Mouse (Mus musculus): ENCODE results near the gene Ndufs7.
A peak's percentile ranks its signal among the peaks of the same experiment; 100 is the strongest.
"Not testable (repeated sequence)": the region's sequence is repeated elsewhere in the genome, so short reads cannot be mapped to it uniquely, and the experiment has no call there.

Gene Ndufs7

GRCm38 (mm10) chr10:80244791-80245399 lies 4.0 kb upstream of the Ndufs7 start:
- DNase-seq: peak; percentile 37

DNA sequence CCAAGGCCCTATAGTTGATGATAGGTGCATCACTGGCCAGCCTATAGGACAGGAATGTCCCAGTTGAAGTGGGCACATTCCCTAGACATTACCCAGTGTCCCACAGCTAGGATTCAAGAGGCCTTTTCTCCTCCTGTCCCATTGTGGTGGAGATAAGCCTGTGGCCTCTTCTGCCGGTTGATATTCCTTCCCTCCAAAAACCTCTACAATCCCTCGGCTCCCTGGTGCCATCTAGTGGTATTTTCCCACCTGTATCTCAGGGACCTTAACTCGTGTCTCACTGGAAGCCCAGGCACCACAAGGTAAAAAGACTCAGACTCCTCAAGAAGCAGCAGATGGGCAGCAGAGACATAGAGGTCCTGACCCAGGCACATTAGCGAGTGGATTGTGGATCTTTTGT lies 3.3 kb upstream of the Ndufs7 start:
- DNase-seq: peak; percentile 86

- no peak for DNase-seq
Observed at GRCm38 (mm10) chr10:80247849-80248248, 1.1 kb upstream of the Ndufs7 start.

DNA sequence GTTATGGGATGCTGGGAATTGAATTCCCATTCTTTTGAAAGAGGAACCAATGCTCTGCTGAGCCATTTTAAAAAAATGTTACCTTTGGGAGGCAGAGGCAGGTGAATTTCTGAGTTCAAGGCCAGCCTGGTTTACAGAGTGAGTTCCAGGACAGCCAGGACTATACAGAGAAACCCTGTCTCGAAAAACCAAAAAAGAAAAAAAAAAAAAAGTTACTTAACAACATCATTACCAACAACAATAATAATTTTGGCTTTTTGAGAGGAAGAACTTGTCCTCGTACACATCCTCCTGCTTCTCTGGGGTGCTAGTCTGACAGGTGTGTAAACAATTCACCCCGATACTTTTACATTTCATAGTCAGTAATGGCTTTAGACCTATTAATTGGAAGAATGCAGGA lies 484 bp upstream of the Ndufs7 start:
- DNase-seq: not testable (repeated sequence)

DNA sequence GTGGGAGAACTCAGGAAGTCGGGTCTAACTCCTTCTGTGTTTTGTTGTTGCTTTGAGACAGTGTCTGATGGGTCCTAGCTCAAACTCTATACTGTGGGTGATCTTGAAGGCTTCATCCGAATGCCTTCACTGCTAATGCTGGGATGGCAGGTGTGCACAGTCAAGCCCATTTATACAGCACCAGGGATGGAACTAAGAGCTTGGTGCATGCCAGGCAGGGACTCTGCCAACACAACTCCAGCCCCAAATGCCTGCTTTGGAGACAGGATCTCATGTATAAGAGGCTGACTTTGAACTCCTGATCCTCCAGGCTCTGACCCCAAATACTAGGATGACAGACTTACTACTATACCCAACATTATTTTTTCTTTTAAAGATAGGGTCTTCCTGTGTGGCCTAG lies 1.1 kb downstream of the Ndufs7 start:
- no peak for DNase-seq

DNA sequence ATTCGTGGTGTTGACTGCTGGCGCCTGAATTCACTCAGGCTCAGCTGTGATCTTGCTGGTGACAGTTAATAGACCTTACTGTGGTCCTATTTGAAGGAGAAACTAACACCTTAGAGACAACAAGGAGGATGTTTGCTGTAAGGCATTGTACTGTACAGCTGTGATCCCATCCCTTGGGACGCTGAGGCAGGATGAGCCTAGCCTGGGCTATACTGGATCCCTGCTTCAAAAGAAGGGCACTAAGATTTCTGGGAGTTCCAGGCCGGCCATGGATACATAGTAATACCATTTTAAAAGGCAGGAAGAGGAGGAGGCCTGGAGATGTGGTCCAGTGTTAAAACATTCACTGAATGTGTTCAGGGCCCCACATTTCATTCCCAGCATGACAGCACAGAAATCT lies 1.7 kb downstream of the Ndufs7 start:
- no peak for DNase-seq

DNA sequence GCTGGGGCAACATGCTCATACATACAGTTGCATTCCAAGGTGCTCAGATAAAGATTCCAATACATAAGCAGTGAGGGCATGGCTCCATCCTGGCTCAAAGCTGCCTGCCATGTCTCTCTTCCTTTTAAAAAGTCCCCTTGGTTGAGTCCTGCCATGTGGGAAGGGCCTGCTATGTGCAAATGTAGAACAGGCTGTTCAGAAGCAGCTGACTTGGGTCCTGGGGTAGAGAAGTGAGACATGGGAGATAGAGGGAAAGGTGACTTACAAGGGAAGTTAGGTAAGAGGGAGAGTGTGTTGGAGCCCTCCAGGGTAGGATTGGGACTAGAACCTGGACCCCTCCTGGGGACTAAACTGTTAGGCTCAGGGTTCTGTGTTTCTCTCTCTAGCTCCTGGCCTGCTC lies 3.1 kb downstream of the Ndufs7 start:
- no peak for DNase-seq

DNA sequence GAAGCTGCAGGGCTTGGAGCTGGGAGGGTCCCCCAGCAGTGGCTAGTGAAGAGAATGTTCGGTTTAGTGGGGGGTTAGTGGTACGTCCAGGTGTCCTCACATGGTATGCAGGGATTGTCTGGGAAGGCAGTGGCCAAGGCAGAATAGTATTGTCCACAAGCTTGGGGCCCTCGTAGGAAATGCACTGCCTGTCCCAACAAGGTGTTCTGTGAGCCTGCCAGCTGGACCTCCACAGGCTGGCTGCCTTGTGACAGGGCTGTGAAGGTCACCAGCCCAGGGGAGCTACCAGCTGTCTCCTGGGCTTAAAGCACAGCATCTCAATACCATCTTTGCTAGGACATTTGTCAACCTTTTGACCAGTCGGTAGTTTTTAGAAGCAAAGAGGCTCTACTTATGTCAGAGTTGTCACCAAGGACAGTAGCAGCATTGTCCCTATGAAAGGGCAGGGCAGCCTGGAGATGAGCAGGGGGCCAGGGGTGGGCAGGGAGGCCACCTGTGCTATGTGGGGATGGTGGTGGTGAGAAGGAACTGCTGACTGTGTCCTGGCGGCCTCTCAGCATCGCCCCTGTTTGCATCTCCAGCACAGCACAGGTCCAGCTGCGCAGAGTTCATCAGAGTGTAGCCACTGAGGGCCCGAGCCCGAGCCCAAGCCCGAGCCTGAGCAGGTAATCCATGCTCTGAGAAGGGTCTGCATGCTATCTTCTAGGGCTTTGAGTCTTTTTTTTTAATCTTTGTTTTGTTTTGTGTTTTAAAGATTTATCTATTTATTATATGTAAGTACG lies 3.8 kb downstream of the Ndufs7 start:
- no peak for DNase-seq

DNA sequence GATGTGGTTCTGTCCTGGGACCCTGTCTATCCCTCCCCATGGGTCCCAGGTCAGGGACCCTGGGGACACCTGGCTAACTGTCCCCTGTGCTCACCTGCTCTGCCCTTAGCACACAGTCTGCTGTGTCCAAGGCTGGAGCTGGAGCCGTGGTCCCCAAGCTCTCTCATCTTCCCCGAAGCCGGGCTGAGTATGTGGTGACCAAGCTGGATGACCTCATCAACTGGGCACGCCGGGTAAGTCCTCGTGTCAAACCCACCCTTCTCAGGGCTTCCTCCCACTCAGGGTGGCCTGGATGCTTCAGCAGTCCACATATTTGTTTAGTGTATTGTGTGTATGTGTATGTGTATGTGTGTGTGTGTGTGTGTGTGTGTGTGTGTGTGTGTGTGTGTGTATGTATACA lies 4.6 kb downstream of the Ndufs7 start:
- DNase-seq: no peak

GRCm38 (mm10) chr10:80254331-80255297 lies 5.7 kb downstream of the Ndufs7 start:
- no peak for DNase-seq

DNA sequence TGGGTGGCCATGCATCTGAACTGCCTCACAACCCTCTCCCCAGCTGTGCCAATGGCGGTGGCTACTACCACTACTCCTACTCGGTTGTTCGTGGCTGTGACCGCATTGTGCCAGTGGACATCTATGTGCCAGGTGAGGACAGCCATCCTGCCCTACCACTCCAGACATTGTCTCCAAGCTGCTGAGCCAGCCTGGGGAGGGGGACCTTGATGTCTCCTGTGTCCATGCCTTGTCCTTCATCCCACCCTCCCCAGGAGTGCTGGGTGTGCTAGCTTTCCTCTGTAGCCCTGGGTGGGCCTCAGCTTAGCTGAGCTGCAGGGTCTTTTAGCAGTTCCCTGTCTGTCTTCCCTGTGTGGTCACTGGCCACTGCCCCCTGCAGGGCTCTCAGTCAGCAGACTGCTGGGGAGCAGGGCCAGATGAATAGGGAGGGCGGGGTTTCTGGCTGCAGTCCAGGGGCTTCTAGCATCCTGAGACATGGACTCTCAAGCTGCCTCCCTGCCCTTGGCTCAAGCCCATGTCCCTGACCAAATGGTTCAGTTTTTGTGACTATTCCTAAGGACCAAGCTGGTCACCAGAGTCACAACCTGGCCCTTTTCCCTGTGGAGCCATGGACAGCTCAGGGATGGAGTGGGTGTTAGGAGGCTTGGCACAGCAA lies 7.1 kb downstream of the Ndufs7 start:
- no peak for DNase-seq

GRCm38 (mm10) chr10:80257936-80258335 lies 9.0 kb downstream of the Ndufs7 start:
- DNase-seq: no peak

DNA sequence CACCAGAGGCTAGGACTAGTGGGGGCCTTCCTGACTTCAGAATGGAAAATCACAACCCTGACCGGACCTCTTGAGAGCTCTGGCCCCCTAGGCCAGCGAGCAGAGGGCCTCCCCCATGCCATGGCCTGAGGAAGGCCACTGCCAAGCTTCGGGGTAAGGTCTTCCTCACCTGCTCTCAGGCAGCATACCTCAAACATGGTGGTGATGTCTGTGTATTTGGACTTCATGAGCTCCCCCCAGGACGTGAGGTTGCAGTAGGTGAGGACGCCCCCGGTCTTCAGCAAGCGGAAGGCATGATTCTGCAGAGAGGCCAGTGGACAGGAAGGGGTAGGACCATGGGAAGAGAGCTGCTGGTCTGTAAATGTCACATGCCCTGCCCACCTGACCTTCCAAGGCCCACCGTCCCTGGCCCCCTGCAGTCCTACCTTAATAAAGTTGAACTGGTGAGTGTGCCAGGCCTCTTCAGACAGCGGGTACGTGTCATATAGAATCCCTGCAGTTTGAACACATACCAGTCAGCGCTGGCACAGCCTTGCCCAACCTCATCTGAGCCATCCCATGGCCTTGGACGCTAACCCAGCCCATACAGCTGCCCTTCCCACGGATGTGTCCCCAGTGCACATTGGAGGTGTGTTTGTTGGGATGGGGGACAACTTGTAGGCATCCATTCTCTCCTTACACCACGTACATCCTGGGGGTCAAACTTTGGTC lies 10.0 kb downstream of the Ndufs7 start:
- no peak for DNase-seq

DNA sequence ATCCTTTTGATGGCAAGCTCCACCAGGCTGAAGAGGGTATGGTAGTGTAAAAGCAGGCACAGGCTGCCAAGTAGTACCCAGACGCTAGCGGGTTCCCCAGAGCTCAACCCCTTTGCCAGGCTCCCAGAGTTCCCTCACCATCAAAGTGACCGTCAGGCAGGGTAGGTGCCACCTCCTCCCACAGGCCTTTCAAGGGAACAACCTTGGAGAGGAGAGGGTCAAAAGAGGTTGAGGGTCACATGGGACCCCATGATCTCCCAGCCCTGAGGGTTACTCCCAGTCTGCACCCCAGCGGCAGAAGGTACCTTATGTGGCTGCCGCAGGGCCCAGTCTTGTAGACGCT lies 10.5 kb downstream of the Ndufs7 start:
- DNase-seq: no peak

DNA sequence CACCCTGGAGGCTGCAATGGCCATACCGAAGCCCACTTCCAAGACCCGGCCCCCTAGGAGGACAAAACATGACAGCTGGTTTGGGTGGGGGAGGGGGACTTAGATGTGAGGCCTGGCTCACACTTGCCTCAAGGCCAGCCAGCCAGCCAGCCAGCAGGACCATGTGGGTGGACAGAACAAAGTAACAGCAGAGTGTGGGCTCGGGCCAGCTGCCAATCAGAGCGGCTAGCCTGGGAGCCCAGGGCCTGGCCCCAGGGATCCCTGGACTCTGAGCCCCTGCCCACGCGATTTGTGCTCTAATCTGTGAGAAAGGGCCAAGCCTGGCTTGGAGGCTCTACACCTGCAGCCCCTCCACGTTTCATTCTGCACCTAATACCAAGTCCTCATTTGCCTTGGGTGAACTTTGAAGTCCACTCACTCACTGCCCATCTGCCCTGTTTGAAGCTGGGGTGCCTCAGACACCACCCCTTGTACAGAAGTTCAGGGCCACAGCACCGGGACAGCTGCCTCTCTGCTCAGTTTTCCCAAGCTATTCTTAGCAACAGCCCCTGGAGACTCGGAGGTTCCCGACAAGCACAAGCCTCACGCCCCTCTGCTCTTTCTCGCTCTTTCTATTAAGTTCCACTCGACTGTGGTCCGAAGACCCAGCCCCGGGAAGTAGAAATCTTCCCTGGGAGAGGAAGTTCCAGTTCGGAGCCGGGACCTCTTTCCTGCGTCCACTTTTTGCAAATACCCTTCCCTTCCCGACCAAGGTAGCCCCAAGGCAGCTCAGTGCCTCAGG lies 11.1 kb downstream of the Ndufs7 start:
- DNase-seq: no peak

- DNase-seq: peak; percentile 92
Observed at GRCm38 (mm10) chr10:80260642-80261584, 12.0 kb downstream of the Ndufs7 start, which contains the start of the genes Gamt and Dazap1. Gene Gamt (minus strand): TSS chr10:80261012. Gene Dazap1 (plus strand): TSS chr10:80261486.

GRCm38 (mm10) chr10:80261585-80261968 lies 12.7 kb downstream of the Ndufs7 start:
- peak; percentile 73 for DNase-seq

- no peak for DNase-seq
Observed at GRCm38 (mm10) chr10:80262169-80262568, 13.2 kb downstream of the Ndufs7 start.

GRCm38 (mm10) chr10:80262776-80263365 lies 13.9 kb downstream of the Ndufs7 start:
- DNase-seq: no peak

Data from thymus, postnatal 14 days (tissue).